Mouse (Mus musculus) C2C12 (cell line): ENCODE measurements around the gene Dirc2. TPM values are rescaled to one million over a fixed set of nuclear protein-coding genes. Genes with fewer than 3 reads are reported as not detected.

ENCODE experiments used
- H3K27me3 ChIP-seq: one replicate; pipeline ENCODE4 v1.6.1; 2011; ENCODE audit not compliant: control insufficient read depth, insufficient read depth, insufficient read length
- H3K36me3 ChIP-seq: one replicate; pipeline ENCODE4 v1.6.1; 2011; ENCODE audit not compliant: control insufficient read depth, insufficient read depth
- H3K4me3 ChIP-seq: one replicate; pipeline ENCODE4 v1.5.1; 2011; ENCODE audit warnings: mild to moderate bottlenecking, control low read depth; ENCODE audit not compliant: poor library complexity, insufficient read depth, severe bottlenecking
- H3K79me2 ChIP-seq: one replicate; pipeline ENCODE4 v1.6.1; 2011; ENCODE audit not compliant: control insufficient read depth, insufficient read depth
- H3K79me3 ChIP-seq: one replicate; pipeline ENCODE4 v1.6.1; 2011; ENCODE audit warnings: low read depth, control low read depth
- H3ac ChIP-seq: one replicate; pipeline ENCODE3; 2011; ENCODE audit warnings: low read depth; ENCODE audit not compliant: control insufficient read depth, insufficient read length
- CEBPB ChIP-seq: IDR thresholded peaks from one replicate; pipeline ENCODE4 v1.6.1; 2011; ENCODE audit warnings: low read depth, mild to moderate bottlenecking, control low read depth, moderate library complexity
- CTCF ChIP-seq: IDR thresholded peaks from one replicate; pipeline ENCODE4 v1.5.1; 2011; ENCODE audit not compliant: control insufficient read depth, insufficient read depth, insufficient read length
- FOSL1 ChIP-seq: IDR thresholded peaks from one replicate; pipeline ENCODE4 v1.8.0; 2011; ENCODE audit warnings: mild to moderate bottlenecking, low read length; ENCODE audit not compliant: poor library complexity, insufficient read depth, severe bottlenecking
- MAX ChIP-seq: IDR thresholded peaks from one replicate; pipeline ENCODE4 v1.6.1; 2011; ENCODE audit warnings: mild to moderate bottlenecking, control low read depth
- MYOD1 ChIP-seq: IDR thresholded peaks from one replicate; pipeline ENCODE4 v1.6.1; 2011; ENCODE audit warnings: low read depth; ENCODE audit not compliant: control insufficient read depth, insufficient read length
- MYOG ChIP-seq: IDR thresholded peaks from one replicate; pipeline ENCODE4 v1.6.1; 2011; ENCODE audit not compliant: control insufficient read depth, insufficient read length; ENCODE audit errors: extremely low read depth
- USF1 ChIP-seq: IDR thresholded peaks from one replicate; pipeline ENCODE4 v1.6.1; 2011; ENCODE audit warnings: low read depth, mild to moderate bottlenecking, control low read depth, moderate library complexity
- polyA plus RNA-seq: library from polyadenylated mRNA; unstranded; fragments of >200 nt; fragmentation: generic; extraction: Trizol; gene quantifications from one replicate; pipeline ENCODE4 v1.2.1, GENCODE M21; 2012; ENCODE audit warnings: missing spikeins

Dirc2 gene
- polyA plus RNA-seq, 1 experiment: 11.7 TPM

GRCm38 (mm10) chr16:35732096-35732495 lies 37.1 kb downstream of the Dirc2 start:
- Histone ChIP-seq H3K27me3 (no peaks in the 10 kb centered on the region), H3K36me3 (no peaks in the 10 kb centered on the region), H3K79me2 (no peaks in the 10 kb centered on the region), H3K4me3 (no peak overlapping the region), H3K79me3 (no peaks in the 10 kb centered on the region), H3ac (no peak overlapping the region)
- TF ChIP-seq MYOG: no peak
- no peak for TF ChIP-seq MAX
- TF ChIP-seq CTCF: no peak
- no peak for TF ChIP-seq FOSL1
- no peak for TF ChIP-seq USF1

- Histone ChIP-seq H3ac (no peak overlapping the region), H3K79me3 (no peaks in the 10 kb centered on the region), H3K27me3 (no peaks in the 10 kb centered on the region), H3K79me2 (no peaks in the 10 kb centered on the region), H3K4me3 (no peak overlapping the region), H3K36me3 (no peaks in the 10 kb centered on the region)
- TF ChIP-seq USF1: no peak
- TF ChIP-seq MYOD1: no peak
- no peak for TF ChIP-seq MAX
- TF ChIP-seq CEBPB: no peak
- TF ChIP-seq CTCF: no peak
- no peak for TF ChIP-seq MYOG
- no peak for TF ChIP-seq FOSL1
Measured at GRCm38 (mm10) chr16:35729151-35729738, 39.9 kb downstream of the Dirc2 start.

GRCm38 (mm10) chr16:35726601-35727000 lies 42.6 kb downstream of the Dirc2 start:
- no peaks in the 10 kb centered on the region for H3K79me2 ChIP-seq
- H3K79me3 ChIP-seq: no peaks in the 10 kb centered on the region
- TF ChIP-seq CEBPB (no peak), MYOD1 (no peak), USF1 (no peak), FOSL1 (no peak), CTCF (no peak), MAX (no peak), MYOG (no peak)
- H3K36me3 ChIP-seq: no peaks in the 10 kb centered on the region
- H3ac ChIP-seq: no peak overlapping the region
- no peak overlapping the region for H3K4me3 ChIP-seq
- no peaks in the 10 kb centered on the region for H3K27me3 ChIP-seq

DNA sequence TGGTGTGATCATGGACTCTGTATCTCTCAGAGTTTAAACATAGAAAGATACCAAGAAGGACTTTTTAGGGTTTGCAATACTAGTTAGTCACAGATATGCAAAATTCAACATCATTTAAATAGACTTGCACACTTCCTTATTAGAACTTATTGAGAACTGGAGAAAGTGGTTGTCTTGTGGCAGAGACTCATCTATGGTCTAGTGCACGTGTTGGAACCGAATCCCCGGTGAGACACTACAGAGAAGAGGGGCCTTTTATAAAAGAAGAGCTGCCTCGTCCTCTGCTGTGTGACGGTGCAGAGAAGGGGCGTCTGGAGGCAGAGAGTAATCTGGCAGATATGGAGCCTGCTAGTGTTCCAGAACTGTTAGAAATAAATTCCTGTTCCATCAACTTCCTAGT lies 44.6 kb downstream of the Dirc2 start:
- Histone ChIP-seq H3K36me3 (no peaks in the 10 kb centered on the region), H3K79me2 (no peaks in the 10 kb centered on the region), H3K27me3 (no peaks in the 10 kb centered on the region), H3ac (no peak overlapping the region), H3K79me3 (no peaks in the 10 kb centered on the region), H3K4me3 (no peak overlapping the region)
- no peak for TF ChIP-seq FOSL1
- TF ChIP-seq MAX: no peak
- no peak for TF ChIP-seq CTCF
- no peak for TF ChIP-seq MYOG
- no peak for TF ChIP-seq MYOD1
- TF ChIP-seq CEBPB: no peak
- TF ChIP-seq USF1: no peak

DNA sequence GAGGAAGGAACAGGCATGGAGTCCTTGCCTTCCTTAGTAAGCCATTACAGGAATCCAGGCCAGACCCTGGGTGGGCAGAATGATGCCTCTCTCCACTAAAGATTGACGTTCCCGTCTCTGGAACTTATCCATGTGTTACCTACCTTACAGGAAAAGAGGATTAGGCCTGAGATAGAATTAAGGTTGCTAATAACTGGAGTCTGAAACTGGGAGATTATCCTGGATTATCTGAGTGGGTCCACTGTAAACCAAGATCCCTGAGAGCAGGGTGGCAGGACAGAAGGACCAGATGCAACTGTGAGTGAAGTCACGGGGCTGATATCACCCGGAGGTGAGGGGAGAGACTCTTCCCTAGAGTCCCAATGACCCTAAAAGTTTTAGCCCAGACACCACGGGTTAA lies 51.4 kb downstream of the Dirc2 start:
- H3K36me3 ChIP-seq: no peaks in the 10 kb centered on the region
- no peak for TF ChIP-seq MYOG
- no peaks in the 10 kb centered on the region for H3K79me3 ChIP-seq
- H3K4me3 ChIP-seq: no peak overlapping the region
- H3K79me2 ChIP-seq: no peaks in the 10 kb centered on the region
- no peaks in the 10 kb centered on the region for H3K27me3 ChIP-seq
- no peak overlapping the region for H3ac ChIP-seq

- no peaks in the 10 kb centered on the region for H3K79me3 ChIP-seq
- no peaks in the 10 kb centered on the region for H3K36me3 ChIP-seq
- TF ChIP-seq MYOD1 (no peak), MYOG (no peak), FOSL1 (no peak), CEBPB (no peak), USF1 (no peak), MAX (no peak), CTCF (no peak)
- H3ac ChIP-seq: no peak overlapping the region
- H3K79me2 ChIP-seq: no peaks in the 10 kb centered on the region
- H3K4me3 ChIP-seq: no peak overlapping the region
- H3K27me3 ChIP-seq: no peaks in the 10 kb centered on the region
Measured at GRCm38 (mm10) chr16:35716257-35716656, 52.9 kb downstream of the Dirc2 start.
